Mouse (Mus musculus) intestine, embryonic 16.5 days (tissue): Measurements from ENCODE around the gene Sash3. TPM values are rescaled to one million over a fixed set of nuclear protein-coding genes. Genes with fewer than 3 reads are reported as not detected.
A peak's percentile ranks its signal among the peaks of the same experiment; 100 is the strongest.
"Not testable (repeated sequence)": the region's sequence is repeated elsewhere in the genome, so short reads cannot be mapped to it uniquely, and the experiment has no call there.

ENCODE experiments used
- ATAC-seq: fragments of 200-750 bp; cut with Nextera tagmentation; 2 replicates; pipeline ENCODE4 v1.8.0; 2017; ENCODE audit warnings: moderate TSS enrichment, moderate library complexity
- H3K27ac ChIP-seq: fragments of 300-500 bp; sonication (generic); 2 replicates; pipeline ENCODE4 v1.5.1; 2014; ENCODE audit warnings: mild to moderate bottlenecking, low read length
- H3K27me3 ChIP-seq: fragments of 300-500 bp; sonication (generic); replicated peaks from 2 replicates; pipeline ENCODE4 v1.6.1; 2014; ENCODE audit warnings: low read length, control low read depth, mixed read lengths; ENCODE audit not compliant: control insufficient read depth, insufficient read depth
- H3K36me3 ChIP-seq: fragments of 300-500 bp; sonication (generic); 2 replicates; pipeline ENCODE4 v1.6.1; 2014; ENCODE audit warnings: low read length, control low read depth; ENCODE audit not compliant: control insufficient read depth, insufficient read depth
- H3K4me1 ChIP-seq: fragments of 300-500 bp; sonication (generic); 2 replicates; pipeline ENCODE4 v1.6.1; 2014; ENCODE audit warnings: low read length, control low read depth, mixed read lengths; ENCODE audit not compliant: control insufficient read depth, insufficient read depth
- H3K4me2 ChIP-seq: fragments of 300-500 bp; sonication (generic); 2 replicates; pipeline ENCODE4 v1.6.1; 2014; ENCODE audit warnings: low read depth, low read length, control low read depth
- H3K4me3 ChIP-seq: fragments of 300-500 bp; sonication (generic); 2 replicates; pipeline ENCODE4 v1.5.1; 2014; ENCODE audit warnings: mild to moderate bottlenecking, low read length
- H3K9ac ChIP-seq: fragments of 300-500 bp; sonication (generic); 2 replicates; pipeline ENCODE4 v1.6.1; 2014; ENCODE audit warnings: low read depth, low read length
- H3K9me3 ChIP-seq: fragments of 300-500 bp; sonication (generic); 2 replicates; pipeline ENCODE4 v1.6.1; 2016; ENCODE audit warnings: low read length, control low read depth; ENCODE audit not compliant: control insufficient read depth
- WGBS: fragments of 180-500 bp; shearing (Covaris S2); extraction: QIAGEN DNeasy Blood & Tissue Kit; methylation state at CpG from one replicate; pipeline ENCODE4 v1.1.7; 2014; 5-methylcytosine and 5-hydroxymethylcytosine counted together
- polyA plus RNA-seq: library from polyadenylated mRNA; unstranded; fragments of >200 nt; fragmentation: Nextera tagmentation; extraction: Ambion mirVana; gene quantifications from 2 replicates; pipeline ENCODE4 v1.2.1, GENCODE M21; 2015

The Sash3 gene
- polyA plus RNA-seq, 1 experiment from 2014 or later: 3.9 TPM

GRCm38 (mm10) chrX:48208519-48209185, 62.4 kb downstream of the Sash3 start, which contains the start of gene Zdhhc9:
TSS of gene Zdhhc9 (minus strand) at chrX:48208878.
- peak; percentile 97 for ATAC-seq

GRCm38 (mm10) chrX:48209746-48210145, 63.5 kb downstream of the Sash3 start:
- ATAC-seq, H3K9ac ChIP-seq, H3K27ac ChIP-seq, H3K9me3 ChIP-seq, H3K36me3 ChIP-seq, H3K4me2 ChIP-seq, H3K4me1 ChIP-seq, H3K27me3 ChIP-seq, H3K4me3 ChIP-seq: not testable (repeated sequence)
- 94% methylated on average over 2 of the region's 4 CpGs for WGBS

More at GRCm38 (mm10) chrX:48208519-48209185, 62.4 kb downstream of the Sash3 start, which contains the start of gene Zdhhc9:
- peak within 1 kb of the TSS; percentile 52 for H3K4me2 ChIP-seq
- H3K4me3 ChIP-seq: peak within 1 kb of the TSS; percentile 65
- no peaks in the 10 kb centered on the region for H3K27me3 ChIP-seq
- peak within 1 kb of the TSS; percentile 77 for H3K9ac ChIP-seq
- H3K27ac ChIP-seq: peak within 1 kb of the TSS; percentile 91
- H3K4me1 ChIP-seq: no peaks in the 10 kb centered on the region
- no peaks in the 10 kb centered on the region for H3K36me3 ChIP-seq
- 12% methylated on average over 33 of the region's 34 CpGs for WGBS
- no peaks in the 10 kb centered on the region for H3K9me3 ChIP-seq

Other genes with a start within 250 kb of the Sash3 start
- 13.2 and 13.8 TPM in 2 replicates for gene Ocrl, start 234.0 kb upstream of the Sash3 start, polyA plus RNA-seq
- 5.7 and 6.0 TPM in 2 replicates for gene Apln, start 111.6 kb upstream of the Sash3 start, polyA plus RNA-seq
- gene Xpnpep2, start 37.7 kb upstream of the Sash3 start, polyA plus RNA-seq: 5.9 and 6.8 TPM in 2 replicates
- gene Zdhhc9, start 62.4 kb downstream of the Sash3 start, polyA plus RNA-seq: 8.2 and 8.3 TPM in 2 replicates
- gene Utp14a, start 110.4 kb downstream of the Sash3 start, polyA plus RNA-seq: 10.9 and 11.8 TPM in 2 replicates
- 3.2 and 3.5 TPM in 2 replicates for gene Bcorl1, start 194.9 kb downstream of the Sash3 start, polyA plus RNA-seq